Mouse (Mus musculus) heart, adult 2 months (tissue): ENCODE measurements around the gene Syt2.

Experiments
- CTCF ChIP-seq: fragments of 200-600 bp; IDR thresholded peaks from 2 replicates; pipeline ENCODE4 v1.8.1; 2022; ENCODE audit warnings: antibody characterized with exemption, mild to moderate bottlenecking, moderate library complexity
- EP300 ChIP-seq: fragments of 200-500 bp; IDR thresholded peaks from 2 replicates; pipeline ENCODE4 v1.6.1; 2011; ENCODE audit warnings: low read depth, low read length, control low read depth; ENCODE audit not compliant: insufficient read depth
- POLR2A ChIP-seq: fragments of 200-500 bp; IDR thresholded peaks from 2 replicates; pipeline ENCODE4 v1.6.1; 2011; ENCODE audit warnings: mild to moderate bottlenecking, low read depth, low read length, control low read depth; ENCODE audit not compliant: insufficient read depth

DNA sequence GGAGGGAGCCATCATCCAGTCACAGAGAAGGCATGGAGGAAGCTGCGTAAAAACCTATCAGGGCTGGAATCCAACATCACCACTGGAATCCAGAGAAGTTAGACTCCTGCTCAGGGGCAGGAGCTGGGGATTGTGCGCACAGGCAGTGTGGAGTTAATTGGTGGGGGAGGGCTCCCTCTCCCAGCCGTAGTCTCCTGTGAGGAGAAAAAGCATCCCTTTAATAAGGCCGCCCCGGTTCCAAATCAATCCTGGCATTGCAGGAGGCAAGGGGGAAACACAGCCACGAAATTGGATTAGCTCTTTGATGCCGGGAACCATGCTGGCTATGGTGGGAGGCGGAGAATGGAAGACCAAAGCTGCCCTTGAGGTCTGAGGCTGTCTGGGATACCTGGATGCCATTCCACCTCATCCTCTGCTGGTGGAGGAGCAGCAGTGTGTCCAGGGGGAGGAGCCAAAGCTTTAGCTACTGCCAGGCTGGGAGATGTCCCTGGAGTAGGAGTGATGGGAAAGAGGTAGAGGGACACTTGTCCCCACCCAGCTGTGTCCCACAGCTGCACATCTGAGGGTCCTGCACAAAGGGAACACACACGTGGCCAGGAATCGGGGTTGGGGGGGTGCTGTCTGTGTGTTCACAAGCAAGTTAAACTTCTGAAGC, 7.3 kb downstream of the Syt2 start:
- TF ChIP-seq POLR2A (no peak), CTCF (no peak), EP300 (no peak)
